Mouse (Mus musculus): ENCODE measurements around the gene Gpr12. TPM values are rescaled to one million over a fixed set of nuclear protein-coding genes. Genes with fewer than 3 reads are reported as not detected.

Gpr12 gene
- not detected in 2 replicates for polyA plus RNA-seq (2012; ENCODE audit: low replicate concordance)

DNA sequence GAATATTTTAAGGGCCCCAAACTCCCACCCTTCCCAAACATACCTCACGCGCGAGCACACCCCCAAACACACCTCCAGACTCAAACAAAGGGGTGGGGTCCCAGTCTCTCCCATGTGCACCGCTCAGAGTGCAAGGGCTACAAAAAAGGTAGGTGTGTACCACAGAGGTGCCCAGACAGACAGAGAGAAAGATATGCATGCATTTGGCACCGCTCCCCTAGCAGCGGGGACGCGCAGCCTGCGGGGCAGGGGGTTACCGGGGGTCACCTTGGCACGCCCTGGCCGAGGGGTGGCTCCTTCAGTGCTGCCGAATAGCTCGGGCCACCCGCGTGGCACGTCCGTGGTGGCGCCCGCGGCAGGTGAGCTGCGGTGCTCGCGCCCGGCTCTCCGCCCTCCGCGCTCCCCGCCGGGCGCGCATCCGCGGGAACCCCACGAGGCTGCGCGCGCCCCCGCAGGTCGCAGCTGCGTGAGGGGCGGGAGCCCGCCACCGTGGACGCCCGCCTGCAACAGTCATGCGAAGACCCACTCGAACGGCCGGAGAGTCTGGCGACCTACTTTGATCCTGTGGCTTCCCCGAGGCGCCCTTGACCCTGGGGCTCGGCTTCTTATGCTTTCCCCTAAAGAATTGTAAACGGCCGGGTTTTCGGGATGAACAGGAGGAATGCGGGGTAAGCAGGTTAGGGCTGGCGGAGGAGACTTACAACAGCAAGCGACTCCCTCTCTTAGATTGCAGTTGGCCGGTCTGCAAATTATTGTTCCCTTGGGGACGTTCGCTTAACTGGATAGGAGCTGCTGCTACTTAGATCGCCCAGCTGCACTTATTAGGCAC, at the start of gene Gpr12:
TSS of gene Gpr12 (minus strand) at position 762 of the 829 bp plus-strand sequence.

DNA sequence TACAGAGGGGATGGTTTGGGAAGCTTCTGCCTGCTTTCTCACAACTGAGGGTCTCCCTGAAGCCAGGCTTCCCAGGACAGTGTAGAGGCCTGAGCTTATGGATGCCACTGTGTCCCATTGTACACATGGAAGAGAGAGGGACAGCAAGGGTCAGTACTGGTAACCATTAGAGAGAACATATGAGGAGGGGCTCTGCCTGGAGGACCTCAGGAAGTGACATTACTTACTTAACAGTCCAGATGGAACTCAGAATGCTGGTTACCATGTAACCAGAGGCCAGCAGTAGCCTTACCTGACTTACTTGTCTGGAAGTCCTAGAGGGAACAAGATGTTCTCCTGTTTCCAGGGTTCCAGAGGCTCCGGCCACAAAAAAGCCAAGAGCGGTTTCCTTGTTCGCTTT, 29.2 kb downstream of the Gpr12 start, which contains the start of gene Gm3415:
TSS of gene Gm3415 (plus strand) at position 301 of the 400 bp plus-strand sequence.

DNA sequence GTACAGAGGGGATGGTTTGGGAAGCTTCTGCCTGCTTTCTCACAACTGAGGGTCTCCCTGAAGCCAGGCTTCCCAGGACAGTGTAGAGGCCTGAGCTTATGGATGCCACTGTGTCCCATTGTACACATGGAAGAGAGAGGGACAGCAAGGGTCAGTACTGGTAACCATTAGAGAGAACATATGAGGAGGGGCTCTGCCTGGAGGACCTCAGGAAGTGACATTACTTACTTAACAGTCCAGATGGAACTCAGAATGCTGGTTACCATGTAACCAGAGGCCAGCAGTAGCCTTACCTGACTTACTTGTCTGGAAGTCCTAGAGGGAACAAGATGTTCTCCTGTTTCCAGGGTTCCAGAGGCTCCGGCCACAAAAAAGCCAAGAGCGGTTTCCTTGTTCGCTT, 47.7 kb downstream of the Gpr12 start, which contains the start of gene Gm3409:
TSS of gene Gm3409 (plus strand) at position 301 of the 400 bp plus-strand sequence.

Other genes starting within 250 kb of the Gpr12 start
- gene Wasf3, start 200.3 kb downstream of the Gpr12 start, polyA plus RNA-seq (2012; ENCODE audit: low replicate concordance), result 0.07 and 0.13 TPM in 2 replicates
- not detected in 2 replicates for gene Gm6408, start 103.3 kb downstream of the Gpr12 start, polyA plus RNA-seq (2012; ENCODE audit: low replicate concordance)
- gene Gm6370, start 93.9 kb downstream of the Gpr12 start, polyA plus RNA-seq (2012; ENCODE audit: low replicate concordance), result not detected in 2 replicates
- gene 4930449I24Rik, start 82.8 kb downstream of the Gpr12 start, polyA plus RNA-seq (2012; ENCODE audit: low replicate concordance), result 0.30 TPM in 1 of 2 replicates, not detected in the other
- gene Gm3402, start 71.1 kb downstream of the Gpr12 start, polyA plus RNA-seq (2012; ENCODE audit: low replicate concordance), result not detected in 2 replicates
- gene Gm3404, start 59.4 kb downstream of the Gpr12 start, polyA plus RNA-seq (2012; ENCODE audit: low replicate concordance), result not detected in 2 replicates
- gene Gm3409, start 47.6 kb downstream of the Gpr12 start, polyA plus RNA-seq (2012; ENCODE audit: low replicate concordance), result not detected in 2 replicates
- gene Gm3415, start 29.1 kb downstream of the Gpr12 start, polyA plus RNA-seq (2012; ENCODE audit: low replicate concordance), result not detected in 2 replicates
- 4.2 and 7.3 TPM in 2 replicates for gene Usp12, start 209.8 kb upstream of the Gpr12 start, polyA plus RNA-seq (2012; ENCODE audit: low replicate concordance)
- gene Rpl21, start 247.7 kb upstream of the Gpr12 start, polyA plus RNA-seq (2012; ENCODE audit: low replicate concordance), result 19.7 and 36.0 TPM in 2 replicates